Mouse (Mus musculus) CH12.LX (cell line): ENCODE results near the gene Rnf5.

ENCODE experiments used
- CHD2 ChIP-seq: IDR thresholded peaks from 2 replicates; pipeline ENCODE4 v1.6.1; 2011; ENCODE audit warnings: low read length, improper control_type of control experiment
- CTCF ChIP-seq, 2 experiments: IDR thresholded peaks in 1 of 2; conservative IDR thresholded peaks in 1 of 2; 2 replicates each; pipeline ENCODE4 v1.5.1; 2011 to 2012; ENCODE audit warnings: low read depth in 2 of 2, low read length in 2 of 2, improper control_type of control experiment in 1 of 2, inconsistent platforms in 1 of 2, mild to moderate bottlenecking in 1 of 2, moderate library complexity in 1 of 2
- EP300 ChIP-seq: IDR thresholded peaks from 2 replicates; pipeline ENCODE4 v1.6.1; 2011; ENCODE audit warnings: low read length, improper control_type of control experiment
- JUN ChIP-seq: IDR thresholded peaks from 2 replicates; pipeline ENCODE4 v1.6.1; 2011; ENCODE audit warnings: low read depth, mild to moderate bottlenecking, low read length, improper control_type of control experiment, moderate library complexity; ENCODE audit not compliant: insufficient read depth
- MXI1 ChIP-seq: IDR thresholded peaks from 2 replicates; pipeline ENCODE4 v1.6.1; 2011; ENCODE audit warnings: mild to moderate bottlenecking, low read depth, low read length, improper control_type of control experiment
- NELFE ChIP-seq: IDR thresholded peaks from 2 replicates; pipeline ENCODE4 v1.6.1; 2011; ENCODE audit warnings: low read depth, low read length, improper control_type of control experiment
- POLR2A ChIP-seq: IDR thresholded peaks from 2 replicates; pipeline ENCODE4 v1.6.1; 2011; ENCODE audit warnings: low read depth, mild to moderate bottlenecking, improper control_type of control experiment, low read length
- POLR2AphosphoS2 ChIP-seq: IDR thresholded peaks from 2 replicates; pipeline ENCODE4 v1.6.1; 2011; ENCODE audit warnings: low read depth, low read length, improper control_type of control experiment
- SMC3 ChIP-seq: IDR thresholded peaks from 2 replicates; pipeline ENCODE4 v1.6.1; 2011; ENCODE audit warnings: low read depth, low read length, improper control_type of control experiment
- UBTF ChIP-seq: IDR thresholded peaks from 2 replicates; pipeline ENCODE4 v1.6.1; 2012; ENCODE audit warnings: low read depth, mild to moderate bottlenecking, inconsistent platforms, low read length, improper control_type of control experiment, moderate library complexity

DNA sequence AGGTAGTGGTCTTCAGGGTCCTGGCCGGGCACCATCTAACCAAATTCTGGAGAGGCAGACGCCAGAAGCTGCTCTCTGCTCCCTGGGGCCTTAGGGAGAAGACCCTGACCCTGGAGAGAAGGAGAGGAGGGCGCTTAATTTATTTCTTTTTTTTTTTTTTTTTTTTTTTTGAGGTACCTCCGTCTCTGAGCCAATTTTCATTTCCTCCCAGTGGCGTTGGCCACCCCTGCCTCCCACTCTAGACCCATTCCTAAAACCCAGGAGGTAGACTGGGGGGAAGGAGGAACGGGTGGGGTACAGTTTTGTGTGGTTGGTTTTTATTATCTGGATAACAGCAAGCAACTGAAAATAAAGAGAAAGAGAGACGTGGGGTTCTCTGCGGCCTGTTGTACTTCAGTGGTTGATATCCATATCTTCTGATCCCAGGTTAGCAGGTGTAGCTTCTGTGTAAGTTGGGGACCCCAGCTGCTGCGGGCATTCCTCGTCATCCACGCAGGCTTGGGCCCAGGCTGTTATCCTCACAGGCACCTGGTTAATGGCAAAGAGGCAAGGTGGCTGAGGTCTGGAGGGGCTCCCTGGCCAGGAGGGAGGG lies 9.7 kb upstream of the Rnf5 start:
- TF ChIP-seq CTCF (conservative IDR thresholded peaks at IDR 0.05 in 1 of 2, IDR thresholded peaks at IDR 0.05 in 1 of 2; ENCODE audit: low read depth in 2 of 2, low read length in 2 of 2) (no peak), POLR2AphosphoS2 (no peak), UBTF (no peak), JUN (no peak), POLR2A (no peak), MXI1 (no peak), CHD2 (no peak), EP300 (no peak), NELFE (no peak), SMC3 (no peak)
